Mouse (Mus musculus) heart, postnatal 0 days (tissue): Measurements from ENCODE around the gene Myl6b. TPM values are rescaled to one million over a fixed set of nuclear protein-coding genes. Genes with fewer than 3 reads are reported as not detected.

Experiments used
- ATAC-seq: fragments of 200-750 bp; cut with Nextera tagmentation; 2 replicates; pipeline ENCODE4 v1.8.0; 2017; ENCODE audit warnings: low read depth, moderate number of reproducible peaks, moderate library complexity; ENCODE audit not compliant: insufficient read depth
- DNase-seq: peaks from one replicate; pipeline ENCODE4 v3.0.0-alpha.2; 2016; ENCODE audit warnings: low spot score
- H3K27ac ChIP-seq: fragments of 300-500 bp; sonication (generic); 2 replicates; pipeline ENCODE4 v1.5.1; 2014; ENCODE audit warnings: low read depth, mild to moderate bottlenecking
- H3K27me3 ChIP-seq: fragments of 300-500 bp; sonication (generic); 2 replicates; pipeline ENCODE4 v1.6.1; 2014; ENCODE audit warnings: low read length, mixed read lengths; ENCODE audit not compliant: control insufficient read depth, insufficient read depth
- H3K36me3 ChIP-seq: fragments of 300-500 bp; sonication (generic); replicated peaks from 2 replicates; pipeline ENCODE4 v1.6.1; 2014; ENCODE audit warnings: low read length, mixed read lengths; ENCODE audit not compliant: control insufficient read depth, insufficient read depth
- H3K4me1 ChIP-seq: fragments of 300-500 bp; sonication (generic); 2 replicates; pipeline ENCODE4 v1.6.1; 2014; ENCODE audit warnings: antibody characterized with exemption; ENCODE audit not compliant: control insufficient read depth, insufficient read depth
- H3K4me2 ChIP-seq: fragments of 300-500 bp; sonication (generic); 2 replicates; pipeline ENCODE4 v1.6.1; 2014; ENCODE audit warnings: low read depth, mild to moderate bottlenecking, low read length, moderate library complexity
- H3K4me3 ChIP-seq: fragments of 300-500 bp; sonication (generic); 2 replicates; pipeline ENCODE4 v1.5.1; 2014; ENCODE audit warnings: low read depth, low read length
- H3K9ac ChIP-seq: fragments of 300-500 bp; sonication (generic); replicated peaks from 2 replicates; pipeline ENCODE4 v1.6.1; 2014; ENCODE audit warnings: low read depth, low read length, mixed read lengths
- H3K9me3 ChIP-seq: fragments of 300-500 bp; sonication (generic); replicated peaks from 2 replicates; pipeline ENCODE4 v1.6.1; 2016; ENCODE audit warnings: low read length; ENCODE audit not compliant: control insufficient read depth
- CTCF ChIP-seq: IDR thresholded peaks from 2 replicates; pipeline ENCODE4 v1.5.1; 2016; ENCODE audit warnings: antibody characterized with exemption, control low read depth, low read depth
- EP300 ChIP-seq: IDR thresholded peaks from 2 replicates; pipeline ENCODE4 v1.6.1; 2016; ENCODE audit warnings: antibody characterized with exemption, low read depth
- WGBS: fragments of 180-500 bp; shearing (Covaris S2); extraction: QIAGEN DNeasy Blood & Tissue Kit; methylation state at CpG from one replicate; pipeline ENCODE4 v1.1.7; 2014; 5-methylcytosine and 5-hydroxymethylcytosine counted together
- microRNA-seq: library from miRNA; unstranded; fragments of <30 nt; microRNA quantifications from one replicate; pipeline ENCODE4, GENCODE M21; 2016
- polyA plus RNA-seq: library from polyadenylated mRNA; unstranded; fragments of >200 nt; fragmentation: Nextera tagmentation; extraction: Ambion mirVana; gene quantifications from 2 replicates; pipeline ENCODE4 v1.2.1, GENCODE M21; 2015
- total RNA-seq: library from RNA; depleted of rRNA; stranded (reverse); fragments of >200 nt; gene quantifications from 2 replicates; pipeline ENCODE4 v1.2.3, GENCODE M21; 2014; ENCODE audit warnings: low replicate concordance; rRNA removed

Myl6b gene
- total and polyA plus RNA-seq, 2 experiments from 2014 or later = 4.8 to 4.9 TPM

DNA sequence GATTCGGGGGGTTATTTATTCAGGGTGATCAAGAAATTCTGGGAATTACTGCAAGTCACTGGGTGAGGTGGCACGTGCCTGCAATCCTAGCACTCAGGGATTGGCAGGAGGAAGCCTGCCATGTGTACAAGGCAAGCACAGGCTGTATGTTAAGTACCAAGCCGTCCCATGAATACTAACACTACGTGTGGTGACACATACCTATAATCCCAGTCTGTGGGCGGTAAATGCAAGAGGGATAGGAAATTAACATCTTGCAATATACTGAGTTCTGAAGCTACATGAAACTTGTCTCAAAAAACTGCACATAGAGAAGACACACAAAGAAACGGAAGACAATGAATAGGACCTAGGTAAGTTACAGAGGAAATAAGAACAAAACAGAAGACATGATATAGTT lies 47.5 kb downstream of the Myl6b start:
- DNase-seq = no peak
- Histone ChIP-seq H3K4me2 (no peak overlapping the region), H3K36me3 (no peaks in the 10 kb centered on the region), H3K4me3 (no peak overlapping the region), H3K27ac (no peak overlapping the region), H3K9ac (no peak overlapping the region), H3K9me3 (no peaks in the 10 kb centered on the region), H3K27me3 (no peaks in the 10 kb centered on the region), H3K4me1 (no peaks in the 10 kb centered on the region)
- ATAC-seq = no peak
- TF ChIP-seq CTCF = no peak
- no peak for TF ChIP-seq EP300
- WGBS = 71% methylated on average over 6 of the region's 6 CpGs

DNA sequence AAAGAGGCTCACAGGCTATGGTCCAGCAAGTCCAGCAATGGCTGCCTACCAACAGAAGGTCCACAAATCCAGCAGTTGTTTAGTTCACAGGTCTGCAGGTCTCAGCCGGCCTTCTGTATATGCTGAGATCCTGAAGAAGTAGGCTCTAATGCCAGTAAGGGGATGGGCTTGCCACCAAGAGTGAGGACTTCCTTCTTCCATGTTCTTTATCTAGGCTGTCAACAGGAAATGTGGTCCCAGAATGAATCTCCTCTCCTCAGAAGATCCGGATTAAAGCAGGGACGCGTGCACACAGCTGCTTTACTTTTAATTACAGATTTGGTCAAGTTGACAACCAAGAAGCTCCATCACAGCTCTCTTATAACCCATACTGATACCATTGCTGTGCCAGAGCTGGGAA lies 53.1 kb downstream of the Myl6b start:
- Histone ChIP-seq H3K4me3 (no peak overlapping the region), H3K4me1 (no peaks in the 10 kb centered on the region), H3K9ac (no peak overlapping the region), H3K9me3 (no peaks in the 10 kb centered on the region), H3K27me3 (no peaks in the 10 kb centered on the region), H3K36me3 (peaks cover 7% of the 10 kb centered on the region; the same call in 1 of the 2 replicates), H3K4me2 (no peak overlapping the region), H3K27ac (no peak overlapping the region)
- DNase-seq (no peak), ATAC-seq (no peak)
- no peak for TF ChIP-seq EP300
- no peak for TF ChIP-seq CTCF
- 61% methylated on average over 4 of the region's 4 CpGs for WGBS

DNA sequence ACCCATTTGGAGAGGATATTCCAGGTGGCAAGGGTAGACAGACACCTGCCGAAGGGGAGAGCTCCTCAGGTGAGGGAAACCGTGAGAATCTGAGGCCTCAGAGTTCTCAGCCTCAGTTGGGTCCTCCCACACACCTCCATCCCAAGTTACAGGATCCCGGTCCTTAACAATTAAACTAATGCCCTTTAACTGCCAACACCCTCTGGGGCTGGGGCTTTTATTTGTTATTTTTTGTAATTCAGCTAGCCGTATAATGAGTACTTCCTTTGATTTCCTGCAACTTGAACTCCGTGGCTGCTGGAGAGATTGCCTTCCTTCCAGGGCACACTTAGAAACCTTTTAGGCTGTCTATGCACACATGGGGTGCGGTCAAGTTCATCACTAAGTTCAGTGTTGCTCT lies 54.1 kb downstream of the Myl6b start:
- Histone ChIP-seq H3K4me1 (no peaks in the 10 kb centered on the region), H3K27ac (no peak overlapping the region), H3K36me3 (peaks cover 15% of the 10 kb centered on the region), H3K9ac (no peak overlapping the region), H3K4me3 (no peak overlapping the region), H3K9me3 (no peaks in the 10 kb centered on the region), H3K27me3 (no peaks in the 10 kb centered on the region), H3K4me2 (no peak overlapping the region)
- no peak for TF ChIP-seq EP300
- TF ChIP-seq CTCF = no peak
- DNase-seq (no peak), ATAC-seq (no peak)
- WGBS = 64% methylated on average over 6 of the region's 6 CpGs

Small RNA genes lying within 50 kb of the gene (microRNA-seq; reads per million reads assigned to microRNA genes)
- gene Mir6916 = not detected
- not detected for gene Mir8105

Other genes with a start within 250 kb of the Myl6b start
- not detected in 2 replicates for gene Apon, start 244.6 kb downstream of the Myl6b start, total RNA-seq
- 0.14 TPM in 1 of 2 replicates, not detected in the other for gene Apon, start 244.6 kb downstream of the Myl6b start, polyA plus RNA-seq
- gene Apof, start 230.0 kb downstream of the Myl6b start, total RNA-seq = not detected in 2 replicates
- not detected in 2 replicates for gene Apof, start 230.0 kb downstream of the Myl6b start, polyA plus RNA-seq
- 8.2 and 10.0 TPM in 2 replicates for gene Stat2, start 228.1 kb downstream of the Myl6b start, total RNA-seq
- 6.0 and 6.2 TPM in 2 replicates for gene Stat2, start 228.1 kb downstream of the Myl6b start, polyA plus RNA-seq
- 6.6 and 6.8 TPM in 2 replicates for gene Il23a, start 199.9 kb downstream of the Myl6b start, total RNA-seq
- gene Il23a, start 199.9 kb downstream of the Myl6b start, polyA plus RNA-seq = 4.7 and 5.2 TPM in 2 replicates
- gene Pan2, start 195.3 kb downstream of the Myl6b start, total RNA-seq = 19.6 and 24.1 TPM in 2 replicates
- 12.5 and 13.4 TPM in 2 replicates for gene Pan2, start 195.3 kb downstream of the Myl6b start, polyA plus RNA-seq
- gene Cnpy2, start 176.2 kb downstream of the Myl6b start, total RNA-seq = 24.7 and 49.9 TPM in 2 replicates
- 170 and 190 TPM in 2 replicates for gene Cnpy2, start 176.2 kb downstream of the Myl6b start, polyA plus RNA-seq
- 796 and 830 TPM in 2 replicates for gene Cs, start 161.0 kb downstream of the Myl6b start, total RNA-seq
- 590 and 625 TPM in 2 replicates for gene Cs, start 161.0 kb downstream of the Myl6b start, polyA plus RNA-seq
- 35.2 and 36.9 TPM in 2 replicates for gene Coq10a, start 129.7 kb downstream of the Myl6b start, total RNA-seq
- gene Coq10a, start 129.7 kb downstream of the Myl6b start, polyA plus RNA-seq = 52.9 and 61.2 TPM in 2 replicates
- 14.3 and 17.6 TPM in 2 replicates for gene Ankrd52, start 121.6 kb downstream of the Myl6b start, total RNA-seq
- gene Ankrd52, start 121.6 kb downstream of the Myl6b start, polyA plus RNA-seq = 4.2 and 4.5 TPM in 2 replicates
- gene Slc39a5, start 97.5 kb downstream of the Myl6b start, total RNA-seq = not detected in 2 replicates
- gene Slc39a5, start 97.5 kb downstream of the Myl6b start, polyA plus RNA-seq = not detected in 2 replicates
- gene Nabp2, start 87.2 kb downstream of the Myl6b start, total RNA-seq = 28.1 and 34.6 TPM in 2 replicates
- 55.5 and 56.1 TPM in 2 replicates for gene Nabp2, start 87.2 kb downstream of the Myl6b start, polyA plus RNA-seq
- 27.1 and 27.3 TPM in 2 replicates for gene Rnf41, start 87.0 kb downstream of the Myl6b start, total RNA-seq
- gene Rnf41, start 87.0 kb downstream of the Myl6b start, polyA plus RNA-seq = 21.9 and 24.0 TPM in 2 replicates
- gene Smarcc2, start 39.4 kb downstream of the Myl6b start, total RNA-seq = 40.8 and 42.1 TPM in 2 replicates
- 31.9 and 32.9 TPM in 2 replicates for gene Smarcc2, start 39.4 kb downstream of the Myl6b start, polyA plus RNA-seq
- gene Myl6, start 4.5 kb downstream of the Myl6b start, total RNA-seq = 606 and 830 TPM in 2 replicates
- gene Myl6, start 4.5 kb downstream of the Myl6b start, polyA plus RNA-seq = 791 and 823 TPM in 2 replicates
- gene Esyt1, start 27.2 kb upstream of the Myl6b start, total RNA-seq = 38.2 and 41.5 TPM in 2 replicates
- 12.6 and 13.0 TPM in 2 replicates for gene Esyt1, start 27.2 kb upstream of the Myl6b start, polyA plus RNA-seq
- gene Zc3h10, start 49.1 kb upstream of the Myl6b start, total RNA-seq = 13.8 and 24.4 TPM in 2 replicates
- gene Zc3h10, start 49.1 kb upstream of the Myl6b start, polyA plus RNA-seq = 6.1 and 8.1 TPM in 2 replicates
- gene Rpl41, start 50.6 kb upstream of the Myl6b start, total RNA-seq = 577 and 617 TPM in 2 replicates
- gene Rpl41, start 50.6 kb upstream of the Myl6b start, polyA plus RNA-seq = 2,108 and 2,189 TPM in 2 replicates
- 50.2 and 58.2 TPM in 2 replicates for gene Pa2g4, start 67.3 kb upstream of the Myl6b start, total RNA-seq
- 72.4 and 74.3 TPM in 2 replicates for gene Pa2g4, start 67.3 kb upstream of the Myl6b start, polyA plus RNA-seq
- gene Erbb3, start 91.0 kb upstream of the Myl6b start, total RNA-seq = 6.9 and 10.6 TPM in 2 replicates
- gene Erbb3, start 91.0 kb upstream of the Myl6b start, polyA plus RNA-seq = 3.0 and 3.1 TPM in 2 replicates
- gene Rps26, start 128.1 kb upstream of the Myl6b start, total RNA-seq = 1,086 and 1,110 TPM in 2 replicates
- gene Rps26, start 128.1 kb upstream of the Myl6b start, polyA plus RNA-seq = 341 and 360 TPM in 2 replicates
- gene Ikzf4, start 147.3 kb upstream of the Myl6b start, total RNA-seq = 0.11 and 1.4 TPM in 2 replicates
- 0.52 and 0.59 TPM in 2 replicates for gene Ikzf4, start 147.3 kb upstream of the Myl6b start, polyA plus RNA-seq
- gene Suox, start 175.4 kb upstream of the Myl6b start, total RNA-seq = 17.2 and 21.4 TPM in 2 replicates
- 11.9 and 12.5 TPM in 2 replicates for gene Suox, start 175.4 kb upstream of the Myl6b start, polyA plus RNA-seq
- gene Rab5b, start 197.6 kb upstream of the Myl6b start, total RNA-seq = 68.1 and 75.3 TPM in 2 replicates
- gene Rab5b, start 197.6 kb upstream of the Myl6b start, polyA plus RNA-seq = 51.2 and 54.8 TPM in 2 replicates
- 7.7 and 23.2 TPM in 2 replicates for gene Pmel, start 205.5 kb upstream of the Myl6b start, total RNA-seq
- 2.0 and 3.0 TPM in 2 replicates for gene Pmel, start 205.5 kb upstream of the Myl6b start, polyA plus RNA-seq
- gene Cdk2, start 206.3 kb upstream of the Myl6b start, total RNA-seq = 71.8 and 74.7 TPM in 2 replicates
- 50.9 and 53.0 TPM in 2 replicates for gene Cdk2, start 206.3 kb upstream of the Myl6b start, polyA plus RNA-seq
- 4.8 and 6.8 TPM in 2 replicates for gene Dgka, start 246.2 kb upstream of the Myl6b start, total RNA-seq
- 4.8 and 5.2 TPM in 2 replicates for gene Dgka, start 246.2 kb upstream of the Myl6b start, polyA plus RNA-seq
- gene Pym1, start 249.2 kb upstream of the Myl6b start, total RNA-seq = 37.1 and 49.2 TPM in 2 replicates
- 13.7 and 16.5 TPM in 2 replicates for gene Pym1, start 249.2 kb upstream of the Myl6b start, polyA plus RNA-seq